Mouse (Mus musculus) MEL (cell line): ENCODE data around the gene Trim62.

Experiments used
- CHD1 ChIP-seq: IDR thresholded peaks from 2 replicates; pipeline ENCODE4 v1.6.1; 2012; ENCODE audit warnings: low read depth, mild to moderate bottlenecking, inconsistent platforms, low read length, improper control_type of control experiment
- CTCF ChIP-seq, 3 experiments: IDR thresholded peaks in 2 of 3; conservative IDR thresholded peaks in 1 of 3; 2 replicates each; pipeline ENCODE4 v1.5.1; 2011 to 2012; ENCODE audit warnings: low read length in 3 of 3, low read depth in 2 of 3, mild to moderate bottlenecking in 2 of 3, improper control_type of control experiment in 1 of 3, inconsistent platforms in 1 of 3, mixed read lengths in 1 of 3, moderate library complexity in 1 of 3; ENCODE audit not compliant: control insufficient read depth in 1 of 3, insufficient read depth in 1 of 3, poor library complexity in 1 of 3, severe bottlenecking in 1 of 3
- GATA1 ChIP-seq: IDR thresholded peaks from 2 replicates; pipeline ENCODE4 v1.6.1; 2011; ENCODE audit warnings: low read depth, low read length, improper control_type of control experiment
- JUND ChIP-seq: IDR thresholded peaks from 2 replicates; pipeline ENCODE4 v1.6.1; 2011; ENCODE audit warnings: low read depth, mild to moderate bottlenecking, improper control_type of control experiment, low read length
- MAFK ChIP-seq: IDR thresholded peaks from 2 replicates; pipeline ENCODE4 v1.6.1; 2011; ENCODE audit warnings: low read depth, mild to moderate bottlenecking, low read length, improper control_type of control experiment, borderline replicate concordance
- NELFE ChIP-seq: IDR thresholded peaks from 2 replicates; pipeline ENCODE4 v1.6.1; 2011; ENCODE audit warnings: low read depth, low read length, improper control_type of control experiment
- POLR2A ChIP-seq, 2 experiments: IDR thresholded peaks; 2 replicates each; pipeline ENCODE4 v1.6.1; 2011 to 2012; ENCODE audit warnings: low read length in 2 of 2, mild to moderate bottlenecking in 2 of 2, control low read depth in 1 of 2, improper control_type of control experiment in 1 of 2, low read depth in 1 of 2, moderate library complexity in 1 of 2; ENCODE audit not compliant: control insufficient read depth in 1 of 2, insufficient read depth in 1 of 2, poor library complexity in 1 of 2
- POLR2AphosphoS2 ChIP-seq: IDR thresholded peaks from 2 replicates; pipeline ENCODE4 v1.6.1; 2011; ENCODE audit warnings: low read length, improper control_type of control experiment
- POLR2AphosphoS5 ChIP-seq: IDR thresholded peaks from 2 replicates; pipeline ENCODE4 v1.6.1; 2012; ENCODE audit warnings: low read depth, borderline replicate concordance, mild to moderate bottlenecking, inconsistent platforms, low read length, moderate library complexity, mixed read lengths
- RCOR1 ChIP-seq: IDR thresholded peaks from 2 replicates; pipeline ENCODE4 v1.6.1; 2012; ENCODE audit warnings: low read depth, mild to moderate bottlenecking, inconsistent platforms, low read length, improper control_type of control experiment
- SMC3 ChIP-seq: IDR thresholded peaks from 2 replicates; pipeline ENCODE4 v1.6.1; 2011; ENCODE audit warnings: low read depth, low read length, improper control_type of control experiment
- ZC3H11A ChIP-seq: IDR thresholded peaks from 2 replicates; pipeline ENCODE4 v1.6.1; 2012; ENCODE audit warnings: low read depth, mild to moderate bottlenecking, inconsistent platforms, low read length, improper control_type of control experiment
- ZNF384 ChIP-seq: IDR thresholded peaks from 2 replicates; pipeline ENCODE4 v1.6.1; 2012; ENCODE audit warnings: low read depth, mild to moderate bottlenecking, inconsistent platforms, low read length, improper control_type of control experiment

GRCm38 (mm10) chr4:128899332-128899731, 16.0 kb downstream of the Trim62 start:
- TF ChIP-seq POLR2A (IDR thresholded peaks at IDR 0.05; ENCODE audit: control insufficient read depth in 1 of 2, insufficient read depth in 1 of 2, low read depth in 1 of 2, low read length in 2 of 2, poor library complexity in 1 of 2) (no peak), CTCF (IDR thresholded peaks at IDR 0.05 in 2 of 3, conservative IDR thresholded peaks at IDR 0.05 in 1 of 3; ENCODE audit: control insufficient read depth in 1 of 3, insufficient read depth in 1 of 3, low read depth in 2 of 3, low read length in 3 of 3, poor library complexity in 1 of 3, severe bottlenecking in 1 of 3) (no peak), RCOR1 (no peak), ZNF384 (no peak), CHD1 (no peak), SMC3 (no peak), ZC3H11A (no peak), JUND (no peak), POLR2AphosphoS2 (no peak), POLR2AphosphoS5 (no peak), MAFK (no peak), NELFE (no peak), GATA1 (no peak)
